Mouse (Mus musculus): ENCODE data around the gene Pik3r1. TPM values are rescaled to one million over a fixed set of nuclear protein-coding genes. Genes with fewer than 3 reads are reported as not detected.

Pik3r1 gene
- polyA plus RNA-seq, 1 experiment from 2014 or later = 42.7 TPM

GRCm38 (mm10) chr13:101744943-101745342, 23.1 kb downstream of the Pik3r1 start:
- no peaks in the 10 kb centered on the region for H3K9me3 ChIP-seq (ENCODE audit: control insufficient read depth, low read length)
- no peaks in the 10 kb centered on the region for H3K36me3 ChIP-seq (ENCODE audit: control insufficient read depth, insufficient read depth)
- no peak overlapping the region for H3K4me3 ChIP-seq (replicated peaks; ENCODE audit: low read length)
- ATAC-seq = no peak
- H3K4me2 ChIP-seq (ENCODE audit: low read length) = no peak overlapping the region
- H3K9ac ChIP-seq (replicated peaks; ENCODE audit: low read depth, low read length) = no peak overlapping the region
- H3K27ac ChIP-seq (ENCODE audit: low read length) = no peak overlapping the region
- WGBS = 82% methylated on average over 5 of the region's 5 CpGs
- H3K27me3 ChIP-seq (replicated peaks; ENCODE audit: control insufficient read depth, insufficient read depth, low read length) = no peaks in the 10 kb centered on the region
- H3K4me1 ChIP-seq (replicated peaks; ENCODE audit: control insufficient read depth, insufficient read depth, low read length) = no peaks in the 10 kb centered on the region

DNA sequence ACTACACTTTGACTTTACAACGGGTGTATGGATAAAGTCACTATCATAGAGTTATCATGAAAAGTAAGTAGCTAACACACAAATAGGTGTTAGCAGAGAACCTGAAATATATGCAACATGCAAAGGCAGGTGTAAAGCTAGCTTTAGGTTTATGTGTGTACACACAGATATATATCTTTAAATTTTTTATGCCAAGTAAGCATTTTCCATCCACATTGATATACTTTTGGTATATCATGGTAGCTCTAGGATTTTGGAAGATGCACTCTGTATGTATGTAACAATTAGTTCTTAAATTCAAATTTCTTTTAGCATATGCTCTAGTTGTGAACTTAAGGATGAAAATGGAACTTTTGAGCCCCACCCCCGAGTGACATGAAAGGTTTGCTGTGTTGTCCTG, 24.0 kb downstream of the Pik3r1 start:
- Histone ChIP-seq H3K27ac (ENCODE audit: low read length) (no peak overlapping the region), H3K9ac (replicated peaks; ENCODE audit: low read depth, low read length) (no peak overlapping the region), H3K4me3 (replicated peaks; ENCODE audit: low read length) (no peak overlapping the region), H3K4me1 (replicated peaks; ENCODE audit: control insufficient read depth, insufficient read depth, low read length) (no peaks in the 10 kb centered on the region), H3K4me2 (ENCODE audit: low read length) (no peak overlapping the region), H3K36me3 (ENCODE audit: control insufficient read depth, insufficient read depth) (no peaks in the 10 kb centered on the region), H3K27me3 (replicated peaks; ENCODE audit: control insufficient read depth, insufficient read depth, low read length) (no peaks in the 10 kb centered on the region), H3K9me3 (ENCODE audit: control insufficient read depth, low read length) (no peaks in the 10 kb centered on the region)
- ATAC-seq = no peak
- WGBS = 83% methylated on average over 2 of the region's 2 CpGs

DNA sequence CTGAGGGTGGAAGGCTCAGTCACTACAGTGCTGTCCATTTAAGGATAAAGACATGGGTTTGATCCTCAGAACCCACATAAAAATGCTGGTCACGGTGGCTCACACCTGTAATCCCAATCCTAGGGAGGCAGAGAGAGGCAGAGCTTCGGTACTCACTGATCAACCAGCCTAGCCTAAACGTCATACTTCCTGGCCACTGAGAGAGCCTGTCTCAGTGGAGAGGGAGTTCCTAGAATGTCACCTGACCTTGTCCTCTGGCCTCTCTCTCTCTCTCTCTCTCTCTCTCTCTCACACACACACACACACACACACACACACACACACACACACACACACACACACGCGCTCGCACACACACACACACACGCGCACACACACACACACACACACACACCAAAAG, 24.8 kb downstream of the Pik3r1 start:
- no peak for ATAC-seq
- 84% methylated on average over 7 of the region's 8 CpGs for WGBS
- Histone ChIP-seq H3K36me3 (ENCODE audit: control insufficient read depth, insufficient read depth) (no peaks in the 10 kb centered on the region), H3K9me3 (ENCODE audit: control insufficient read depth, low read length) (no peaks in the 10 kb centered on the region), H3K27me3 (replicated peaks; ENCODE audit: control insufficient read depth, insufficient read depth, low read length) (no peaks in the 10 kb centered on the region), H3K9ac (replicated peaks; ENCODE audit: low read depth, low read length) (no peak overlapping the region), H3K4me1 (replicated peaks; ENCODE audit: control insufficient read depth, insufficient read depth, low read length) (no peaks in the 10 kb centered on the region), H3K27ac (ENCODE audit: low read length) (no peak overlapping the region), H3K4me2 (ENCODE audit: low read length) (no peak overlapping the region), H3K4me3 (replicated peaks; ENCODE audit: low read length) (no peak overlapping the region)

DNA sequence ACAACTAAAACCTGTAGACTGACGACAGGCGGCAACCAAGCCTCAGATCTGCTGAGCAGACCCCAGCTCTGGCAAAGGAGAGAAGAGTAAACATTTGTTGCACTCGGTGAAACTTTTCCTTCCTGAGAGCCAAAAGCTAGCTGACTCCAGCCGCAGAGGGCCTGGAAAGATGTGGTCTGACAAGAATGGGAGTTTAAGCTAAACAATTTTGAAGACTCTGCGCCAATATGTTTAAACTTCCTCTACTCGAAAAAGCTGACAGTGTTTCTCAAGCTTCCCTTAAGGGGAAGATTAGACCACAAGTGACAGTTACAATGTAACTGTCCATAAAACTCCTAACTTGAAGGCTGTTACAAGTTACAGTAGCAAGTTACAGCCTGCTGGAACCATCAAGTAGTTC, 25.4 kb downstream of the Pik3r1 start:
- no peak for ATAC-seq
- 87% methylated on average over 6 of the region's 6 CpGs for WGBS
- H3K27me3 ChIP-seq (replicated peaks; ENCODE audit: control insufficient read depth, insufficient read depth, low read length) = no peaks in the 10 kb centered on the region

DNA sequence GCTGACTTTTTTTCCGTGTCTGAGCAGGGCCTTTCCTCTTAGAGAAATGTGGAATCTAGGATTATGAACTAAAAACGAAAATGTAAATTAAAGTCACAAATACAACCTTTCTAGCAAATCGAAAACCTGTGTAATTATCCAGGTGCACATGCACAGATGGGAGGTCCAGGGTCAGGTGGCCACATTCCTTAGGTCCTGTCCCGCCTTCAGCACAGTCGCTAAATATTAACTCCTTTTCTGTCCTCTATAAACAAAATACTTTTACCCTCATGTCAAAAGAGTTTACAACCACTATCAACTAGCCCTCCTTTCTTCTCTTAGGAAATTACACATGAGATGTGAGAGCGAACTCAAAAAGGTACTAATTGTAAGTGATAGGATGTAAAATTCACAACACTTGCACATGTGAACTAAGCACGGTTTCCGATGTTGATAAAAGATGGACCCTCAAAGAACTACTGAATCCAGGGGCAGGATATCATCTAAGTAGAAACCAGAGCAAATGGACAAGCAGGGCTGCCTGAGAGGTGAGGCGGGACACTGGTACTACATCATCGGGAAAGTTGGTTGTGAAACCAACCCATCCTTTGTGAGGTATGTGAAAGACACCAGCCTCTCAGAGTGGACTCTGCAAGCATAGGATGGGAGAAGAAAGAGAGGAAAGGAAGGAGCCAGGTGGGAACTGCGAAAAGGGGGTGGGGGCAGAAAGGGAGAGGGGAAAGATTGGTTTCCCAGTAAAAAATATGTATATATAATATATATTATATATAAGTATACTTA, 26.3 kb downstream of the Pik3r1 start:
- Histone ChIP-seq H3K9ac (replicated peaks; ENCODE audit: low read depth, low read length) (no peak overlapping the region), H3K27me3 (replicated peaks; ENCODE audit: control insufficient read depth, insufficient read depth, low read length) (no peaks in the 10 kb centered on the region)
- no peak for ATAC-seq

More for the DNA sequence above, 25.4 kb downstream of the Pik3r1 start:
- no peak overlapping the region for H3K4me3 ChIP-seq (replicated peaks; ENCODE audit: low read length)
- no peak overlapping the region for H3K27ac ChIP-seq (ENCODE audit: low read length)
- H3K9me3 ChIP-seq (ENCODE audit: control insufficient read depth, low read length) = no peaks in the 10 kb centered on the region
- H3K4me2 ChIP-seq (ENCODE audit: low read length) = no peak overlapping the region
- no peaks in the 10 kb centered on the region for H3K36me3 ChIP-seq (ENCODE audit: control insufficient read depth, insufficient read depth)
- no peak overlapping the region for H3K9ac ChIP-seq (replicated peaks; ENCODE audit: low read depth, low read length)
- no peaks in the 10 kb centered on the region for H3K4me1 ChIP-seq (replicated peaks; ENCODE audit: control insufficient read depth, insufficient read depth, low read length)

GRCm38 (mm10) chr13:101739732-101740381, 28.2 kb downstream of the Pik3r1 start:
- H3K9me3 ChIP-seq (ENCODE audit: control insufficient read depth, low read length) = no peaks in the 10 kb centered on the region
- H3K4me2 ChIP-seq (ENCODE audit: low read length) = no peak overlapping the region
- H3K9ac ChIP-seq (replicated peaks; ENCODE audit: low read depth, low read length) = no peak overlapping the region
- no peak for ATAC-seq
- H3K36me3 ChIP-seq (ENCODE audit: control insufficient read depth, insufficient read depth) = no peaks in the 10 kb centered on the region
- no peaks in the 10 kb centered on the region for H3K4me1 ChIP-seq (replicated peaks; ENCODE audit: control insufficient read depth, insufficient read depth, low read length)
- no peak overlapping the region for H3K4me3 ChIP-seq (replicated peaks; ENCODE audit: low read length)
- H3K27ac ChIP-seq (ENCODE audit: low read length) = no peak overlapping the region
- WGBS = 89% methylated on average over 4 of the region's 4 CpGs
- H3K27me3 ChIP-seq (replicated peaks; ENCODE audit: control insufficient read depth, insufficient read depth, low read length) = no peaks in the 10 kb centered on the region

More for the DNA sequence above, 26.3 kb downstream of the Pik3r1 start:
- H3K4me1 ChIP-seq (replicated peaks; ENCODE audit: control insufficient read depth, insufficient read depth, low read length) = no peaks in the 10 kb centered on the region
- H3K4me2 ChIP-seq (ENCODE audit: low read length) = no peak overlapping the region
- H3K9me3 ChIP-seq (ENCODE audit: control insufficient read depth, low read length) = no peaks in the 10 kb centered on the region
- H3K36me3 ChIP-seq (ENCODE audit: control insufficient read depth, insufficient read depth) = no peaks in the 10 kb centered on the region
- 92% methylated on average over 11 of the region's 11 CpGs for WGBS
- H3K27ac ChIP-seq (ENCODE audit: low read length) = no peak overlapping the region
- no peak overlapping the region for H3K4me3 ChIP-seq (replicated peaks; ENCODE audit: low read length)

GRCm38 (mm10) chr13:101738769-101739168, 29.2 kb downstream of the Pik3r1 start:
- Histone ChIP-seq H3K36me3 (ENCODE audit: control insufficient read depth, insufficient read depth) (no peaks in the 10 kb centered on the region), H3K4me2 (ENCODE audit: low read length) (no peak overlapping the region), H3K9ac (replicated peaks; ENCODE audit: low read depth, low read length) (no peak overlapping the region), H3K4me3 (replicated peaks; ENCODE audit: low read length) (no peak overlapping the region), H3K27ac (ENCODE audit: low read length) (no peak overlapping the region), H3K9me3 (ENCODE audit: control insufficient read depth, low read length) (no peaks in the 10 kb centered on the region), H3K27me3 (replicated peaks; ENCODE audit: control insufficient read depth, insufficient read depth, low read length) (no peaks in the 10 kb centered on the region), H3K4me1 (replicated peaks; ENCODE audit: control insufficient read depth, insufficient read depth, low read length) (0 out of 2 replicates have a peak, but pooled peaks cover 3% of the 10 kb centered on the region)
- ATAC-seq = no peak
- WGBS = 29% methylated on average over 6 of the region's 6 CpGs

DNA sequence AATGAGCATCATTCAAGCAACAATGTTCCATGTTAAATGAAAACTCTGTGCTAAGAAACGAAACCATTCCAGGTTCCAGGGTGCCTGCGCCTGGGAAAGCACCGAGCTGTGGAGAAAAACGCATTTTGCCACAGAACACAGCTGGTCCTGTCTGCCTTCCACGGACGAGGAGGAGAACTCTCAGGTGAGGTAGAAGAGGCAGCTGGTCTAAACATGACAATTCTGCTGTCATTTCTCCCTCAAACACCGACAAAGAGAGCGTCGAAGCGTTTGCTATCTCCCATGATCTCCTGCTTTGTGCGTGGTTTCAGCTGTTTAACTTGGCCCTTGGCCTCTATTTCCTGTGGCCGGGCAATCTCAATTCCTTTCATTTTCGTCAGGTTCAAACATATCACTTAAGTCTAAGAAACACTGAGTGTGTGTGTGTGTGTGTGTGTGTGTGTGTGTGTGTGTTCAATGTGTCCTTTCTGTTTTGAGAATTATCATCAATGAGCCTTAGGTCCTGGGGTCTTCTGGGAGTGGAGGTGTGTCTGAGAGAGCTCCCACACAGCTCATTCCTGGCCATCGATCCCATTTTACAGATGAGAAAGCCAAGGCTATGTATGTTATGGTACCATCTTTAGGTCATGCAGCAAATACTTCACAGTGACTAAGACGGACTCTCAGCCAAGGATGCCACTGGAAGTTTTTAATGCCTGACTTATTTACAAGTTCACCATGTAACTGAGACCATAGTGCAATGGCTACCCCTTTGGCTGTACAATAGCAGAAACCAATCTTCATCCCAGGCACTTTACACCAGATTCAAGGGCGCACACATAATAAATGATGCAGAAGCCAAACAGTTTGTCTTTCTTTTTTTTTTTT, 31.3 kb downstream of the Pik3r1 start:
- Histone ChIP-seq H3K4me3 (replicated peaks; ENCODE audit: low read length) (no peak overlapping the region), H3K4me1 (replicated peaks; ENCODE audit: control insufficient read depth, insufficient read depth, low read length) (peaks cover 3% of the 10 kb centered on the region; the same call in 1 of the 2 replicates), H3K27ac (ENCODE audit: low read length) (no peak overlapping the region), H3K4me2 (ENCODE audit: low read length) (no peak overlapping the region), H3K9ac (replicated peaks; ENCODE audit: low read depth, low read length) (no peak overlapping the region), H3K36me3 (ENCODE audit: control insufficient read depth, insufficient read depth) (no peaks in the 10 kb centered on the region), H3K9me3 (ENCODE audit: control insufficient read depth, low read length) (no peaks in the 10 kb centered on the region), H3K27me3 (replicated peaks; ENCODE audit: control insufficient read depth, insufficient read depth, low read length) (no peaks in the 10 kb centered on the region)
- no peak for ATAC-seq
- 81% methylated on average over 16 of the region's 16 CpGs for WGBS

All from forebrain, embryonic 16.5 days (tissue).